Mouse (Mus musculus): ENCODE measurements around the gene Srms. TPM values are rescaled to one million over a fixed set of nuclear protein-coding genes. Genes with fewer than 3 reads are reported as not detected.

The Srms gene
- polyA plus RNA-seq, 1 experiment from 2014 or later: 2.6 TPM

- TF ChIP-seq EP300 (IDR thresholded peaks at IDR 0.05): no peak
- no peak for TF ChIP-seq CTCF (IDR thresholded peaks at IDR 0.05)
- H3K36me3 ChIP-seq (ENCODE audit: insufficient read depth, low read length): no peaks in the 10 kb centered on the region
- no peak overlapping the region for H3K9ac ChIP-seq (replicated peaks; ENCODE audit: low read depth)
- H3K4me3 ChIP-seq (ENCODE audit: low read depth, low read length): no peak overlapping the region
- peaks cover 15% of the 10 kb centered on the region; the same call in 1 of the 2 replicates for H3K27me3 ChIP-seq (replicated peaks; ENCODE audit: insufficient read depth, low read length)
- WGBS: 77% methylated on average over 4 of the region's 4 CpGs
- H3K9me3 ChIP-seq (ENCODE audit: low read length): no peaks in the 10 kb centered on the region
- ATAC-seq (no peak), DNase-seq (ENCODE audit: low spot score) (no peak)
- no peak overlapping the region for H3K27ac ChIP-seq (ENCODE audit: low read length)
- H3K4me2 ChIP-seq (replicated peaks; ENCODE audit: low read depth, low read length): no peak overlapping the region
- H3K4me1 ChIP-seq (ENCODE audit: insufficient read depth, low read depth, low read length): no peaks in the 10 kb centered on the region
Observed at GRCm38 (mm10) chr2:181157180-181157579, 55.8 kb downstream of the Srms start.

GRCm38 (mm10) chr2:181156248-181157121, 56.5 kb downstream of the Srms start, which contains the start of gene Eef1a2:
Eef1a2 (minus strand) TSS chr2:181157014.
- TF ChIP-seq CTCF (IDR thresholded peaks at IDR 0.05) (no peak), EP300 (IDR thresholded peaks at IDR 0.05) (no peak)
- ATAC-seq (no peak), DNase-seq (ENCODE audit: low spot score) (no peak)
- Histone ChIP-seq H3K9me3 (ENCODE audit: low read length) (no peaks in the 10 kb centered on the region), H3K4me3 (ENCODE audit: low read depth, low read length) (no peak within 1 kb of the TSS), H3K4me2 (replicated peaks; ENCODE audit: low read depth, low read length) (no peak within 1 kb of the TSS), H3K27ac (ENCODE audit: low read length) (no peak within 1 kb of the TSS), H3K4me1 (ENCODE audit: insufficient read depth, low read depth, low read length) (no peaks in the 10 kb centered on the region), H3K36me3 (ENCODE audit: insufficient read depth, low read length) (no peaks in the 10 kb centered on the region), H3K27me3 (replicated peaks; ENCODE audit: insufficient read depth, low read length) (peaks cover 15% of the 10 kb centered on the region; the same call in 1 of the 2 replicates), H3K9ac (replicated peaks; ENCODE audit: low read depth) (no peak within 1 kb of the TSS)
- WGBS: 4% methylated on average over 55 of the region's 55 CpGs

GRCm38 (mm10) chr2:181155801-181156200, 57.2 kb downstream of the Srms start:
- no peaks in the 10 kb centered on the region for H3K9me3 ChIP-seq (ENCODE audit: low read length)
- peaks cover 15% of the 10 kb centered on the region; the same call in 1 of the 2 replicates for H3K27me3 ChIP-seq (replicated peaks; ENCODE audit: insufficient read depth, low read length)
- TF ChIP-seq EP300 (IDR thresholded peaks at IDR 0.05) (no peak), CTCF (IDR thresholded peaks at IDR 0.05) (no peak)
- DNase-seq (ENCODE audit: low spot score) (no peak), ATAC-seq (no peak)
- no peak overlapping the region for H3K9ac ChIP-seq (replicated peaks; ENCODE audit: low read depth)
- WGBS: 43% methylated on average over 4 of the region's 4 CpGs
- H3K36me3 ChIP-seq (ENCODE audit: insufficient read depth, low read length): no peaks in the 10 kb centered on the region
- no peak overlapping the region for H3K4me3 ChIP-seq (ENCODE audit: low read depth, low read length)
- H3K27ac ChIP-seq (ENCODE audit: low read length): no peak overlapping the region
- no peaks in the 10 kb centered on the region for H3K4me1 ChIP-seq (ENCODE audit: insufficient read depth, low read depth, low read length)
- no peak overlapping the region for H3K4me2 ChIP-seq (replicated peaks; ENCODE audit: low read depth, low read length)

Other genes starting within 250 kb of the Srms start
- gene Arfgap1, start 246.0 kb downstream of the Srms start, polyA plus RNA-seq (2015; fragmentation: Nextera tagmentation; extraction: Ambion mirVana): 50.5 and 52.9 TPM in 2 replicates
- gene Col20a1, start 226.7 kb downstream of the Srms start, polyA plus RNA-seq (2015; fragmentation: Nextera tagmentation; extraction: Ambion mirVana): 0.20 and 0.30 TPM in 2 replicates
- 0.04 and 0.15 TPM in 2 replicates for gene Chrna4, start 169.6 kb downstream of the Srms start, polyA plus RNA-seq (2015; fragmentation: Nextera tagmentation; extraction: Ambion mirVana)
- gene Kcnq2, start 77.9 kb downstream of the Srms start, polyA plus RNA-seq (2015; fragmentation: Nextera tagmentation; extraction: Ambion mirVana): 0.04 TPM in 1 of 2 replicates, not detected in the other
- gene Eef1a2, start 56.2 kb downstream of the Srms start, polyA plus RNA-seq (2015; fragmentation: Nextera tagmentation; extraction: Ambion mirVana): 0.14 and 0.20 TPM in 2 replicates
- 261 and 262 TPM in 2 replicates for gene Ppdpf, start 25.9 kb downstream of the Srms start, polyA plus RNA-seq (2015; fragmentation: Nextera tagmentation; extraction: Ambion mirVana)
- gene Ptk6, start 10.4 kb downstream of the Srms start, polyA plus RNA-seq (2015; fragmentation: Nextera tagmentation; extraction: Ambion mirVana): 0.23 and 0.25 TPM in 2 replicates
- gene Fndc11, start 6.8 kb upstream of the Srms start, polyA plus RNA-seq (2015; fragmentation: Nextera tagmentation; extraction: Ambion mirVana): 0.86 and 0.91 TPM in 2 replicates
- 3.1 and 3.5 TPM in 2 replicates for gene Helz2, start 28.8 kb upstream of the Srms start, polyA plus RNA-seq (2015; fragmentation: Nextera tagmentation; extraction: Ambion mirVana)
- 7.6 and 7.8 TPM in 2 replicates for gene Gmeb2, start 74.8 kb upstream of the Srms start, polyA plus RNA-seq (2015; fragmentation: Nextera tagmentation; extraction: Ambion mirVana)
- 0.51 and 0.95 TPM in 2 replicates for gene Stmn3, start 101.3 kb upstream of the Srms start, polyA plus RNA-seq (2015; fragmentation: Nextera tagmentation; extraction: Ambion mirVana)
- gene Rtel1, start 106.6 kb upstream of the Srms start, polyA plus RNA-seq (2015; fragmentation: Nextera tagmentation; extraction: Ambion mirVana): 8.0 and 10.4 TPM in 2 replicates
- 22.9 and 26.8 TPM in 2 replicates for gene Zgpat, start 151.7 kb upstream of the Srms start, polyA plus RNA-seq (2015; fragmentation: Nextera tagmentation; extraction: Ambion mirVana)
- gene Arfrp1, start 152.2 kb upstream of the Srms start, polyA plus RNA-seq (2015; fragmentation: Nextera tagmentation; extraction: Ambion mirVana): 46.5 and 46.6 TPM in 2 replicates
- gene Lime1, start 166.9 kb upstream of the Srms start, polyA plus RNA-seq (2015; fragmentation: Nextera tagmentation; extraction: Ambion mirVana): 12.2 and 13.5 TPM in 2 replicates
- gene Zbtb46, start 246.2 kb upstream of the Srms start, polyA plus RNA-seq (2015; fragmentation: Nextera tagmentation; extraction: Ambion mirVana): 11.2 and 14.8 TPM in 2 replicates

All from lung, postnatal 0 days (tissue).